13 mouse cellular contexts compared by ENCODE assay signal in genomic region chr19:40256376-40257050, GRCm38 (mm10). TPM values are rescaled to one million over a fixed set of nuclear protein-coding genes. Genes with fewer than 3 reads are reported as not detected.
DNase-seq lines count a peak whose midpoint lies in the region; ATAC-seq lines count a peak whose summit lies in the region.
"Had no signal": no experiment of that assay in that cellular context is flagged by ENCODE, and none has a peak within 500 bp of the region (broad histone marks: within the 10 kb centered on the region; RNA-seq: fewer than 3 reads in every experiment).

No protein-coding gene starts in this region.

- no peaks in the 10 kb centered on the region for H3K36me3 ChIP-seq in embryonic facial prominence, embryonic 13.5 days
- peaks cover 3% of the 10 kb centered on the region; the same call in 1 of the 2 replicates for H3K36me3 ChIP-seq in embryonic facial prominence, embryonic 10.5 days (replicated peaks)
- H3K36me3 ChIP-seq in stomach, embryonic 15.5 days, result no peaks in the 10 kb centered on the region
- H3K36me3 ChIP-seq: hindbrain, embryonic 10.5 days; liver, embryonic 12.5 days had no signal

- no peaks in the 10 kb centered on the region for H3K27me3 ChIP-seq in embryonic facial prominence, embryonic 13.5 days
- H3K27me3 ChIP-seq in embryonic facial prominence, embryonic 10.5 days (replicated peaks; ENCODE audit: low read depth, poor library complexity, severe bottlenecking), result no peaks in the 10 kb centered on the region
- no peaks in the 10 kb centered on the region for H3K27me3 ChIP-seq in stomach, embryonic 15.5 days (replicated peaks)
- H3K27me3 ChIP-seq: liver, embryonic 12.5 days; Patski had no signal

- H3K4me3 ChIP-seq in embryonic facial prominence, embryonic 13.5 days, result no peak overlapping the region
- no peak overlapping the region for H3K4me3 ChIP-seq in embryonic facial prominence, embryonic 10.5 days
- no peak overlapping the region for H3K4me3 ChIP-seq in stomach, embryonic 15.5 days (replicated peaks)
- H3K4me3 ChIP-seq: hindbrain, embryonic 10.5 days; liver, embryonic 12.5 days had no signal

- peak overlapping the region; percentile 13; the same call in 1 of the 2 replicates for H3K27ac ChIP-seq in embryonic facial prominence, embryonic 13.5 days
- H3K27ac ChIP-seq in embryonic facial prominence, embryonic 10.5 days (replicated peaks), result no peak overlapping the region
- peak overlapping the region; percentile 16; the same call in 1 of the 2 replicates for H3K27ac ChIP-seq in stomach, embryonic 15.5 days
- H3K27ac ChIP-seq: hindbrain, embryonic 10.5 days; liver, embryonic 12.5 days had no signal

- H3K4me1 ChIP-seq in embryonic facial prominence, embryonic 13.5 days, result peaks cover 39% of the 10 kb centered on the region
- H3K4me1 ChIP-seq in embryonic facial prominence, embryonic 10.5 days, result peaks cover 23% of the 10 kb centered on the region
- H3K4me1 ChIP-seq in stomach, embryonic 15.5 days, result peaks cover 9% of the 10 kb centered on the region; the same call in 1 of the 2 replicates

- 65% methylated on average over 2 of the region's 2 CpGs for WGBS in embryonic facial prominence, embryonic 13.5 days
- WGBS in embryonic facial prominence, embryonic 10.5 days, result 72% methylated on average over 2 of the region's 2 CpGs
- WGBS in stomach, embryonic 15.5 days, result 60% methylated on average over 2 of the region's 2 CpGs

- H3K4me2 ChIP-seq in embryonic facial prominence, embryonic 13.5 days, result no peak overlapping the region
- H3K4me2 ChIP-seq in stomach, embryonic 15.5 days, result no peak overlapping the region

- no peak overlapping the region for H3K9ac ChIP-seq in embryonic facial prominence, embryonic 13.5 days
- no peak overlapping the region for H3K9ac ChIP-seq in stomach, embryonic 15.5 days
- H3K9ac ChIP-seq: liver, embryonic 12.5 days had no signal

- no peaks in the 10 kb centered on the region for H3K9me3 ChIP-seq in embryonic facial prominence, embryonic 13.5 days
- H3K9me3 ChIP-seq in embryonic facial prominence, embryonic 10.5 days, result no peaks in the 10 kb centered on the region
- H3K9me3 ChIP-seq in stomach, embryonic 15.5 days, result no peaks in the 10 kb centered on the region
- H3K9me3 ChIP-seq: hindbrain, embryonic 10.5 days; liver, embryonic 12.5 days had no signal

- no peak for DNase-seq in embryonic facial prominence, embryonic 10.5 days (ENCODE audit: low spot score)
- peak; percentile 45 for DNase-seq in urinary bladder, postnatal 14 days (ENCODE audit: low spot score)
- no peak for DNase-seq in urinary bladder, adult 2 months (ENCODE audit: low spot score)
- DNase-seq in ovary, postnatal 14 days (ENCODE audit: low spot score), result no peak
- no peak for DNase-seq in cerebellum, adult 11-12 months
- DNase-seq in retina, embryonic 14.5 days (ENCODE audit: low spot score), result no peak
- DNase-seq: adrenal gland, adult 8-10 months; kidney, adult 18-20 months had no signal

- no peak for ATAC-seq in embryonic facial prominence, embryonic 13.5 days (ENCODE audit: insufficient number of reproducible peaks, insufficient read depth, low FRiP score, low TSS enrichment, low read depth)
- ATAC-seq in stomach, embryonic 15.5 days (ENCODE audit: insufficient read depth, low FRiP score, low read depth), result peak; percentile 39; the same call in 1 of the 2 replicates
- ATAC-seq: Patski had no signal

RNA-seq across cellular contexts. Expression of gene Pdlim1, which starts 15.1 kb away (rescaled TPM):
- 128 and 154 TPM in 2 replicates for polyA plus RNA-seq in embryonic facial prominence, embryonic 13.5 days (2015; fragmentation: Nextera tagmentation; extraction: Ambion mirVana)
- polyA plus RNA-seq in embryonic facial prominence, embryonic 10.5 days (2016; fragmentation: Nextera tagmentation; extraction: Ambion mirVana), result 122 and 133 TPM in 2 replicates
- 79.7 and 89.7 TPM in 2 replicates for polyA plus RNA-seq in urinary bladder, adult 2 months (2012; rRNA removed)
- polyA plus RNA-seq in stomach, embryonic 15.5 days (2015; fragmentation: Nextera tagmentation; extraction: Ambion mirVana), result 192 and 198 TPM in 2 replicates
